8 mouse cellular contexts compared by ENCODE assay signal in genomic region chr10:91082550-91083392, GRCm38 (mm10). TPM values are rescaled to one million over a fixed set of nuclear protein-coding genes. Genes with fewer than 3 reads are reported as not detected.
DNase-seq lines count a peak whose midpoint lies in the region; ATAC-seq and TF ChIP-seq lines count a peak whose summit lies in the region.

Gene Apaf1, minus strand, starts transcription at chr10:91082770.
Gene Ikbip, plus strand, starts transcription at chr10:91082940.

- H3K27ac ChIP-seq in CH12.LX (ENCODE audit: insufficient read depth, low read depth) = peak within 1 kb of the TSS; percentile 81
- peak within 1 kb of the TSS; percentile 71 for H3K27ac ChIP-seq in forebrain, embryonic 11.5 days (ENCODE audit: low read depth, low read length)
- peak within 1 kb of the TSS; percentile 86 for H3K27ac ChIP-seq in heart, embryonic 16.5 days (ENCODE audit: low read length)
- peak within 1 kb of the TSS; percentile 91 for H3K27ac ChIP-seq in liver, embryonic 15.5 days (replicated peaks)
- peak within 1 kb of the TSS; percentile 74 for H3K27ac ChIP-seq in neural tube, embryonic 12.5 days

- dilution Hi-C loops in CH12.LX (cut with MboI; ENCODE audit: extremely low pct_ligation_motif_present, extremely low pct_unique_long_range_greater_than_20kb, low sequenced_read_pairs) = no loop called here

- H3K9me3 ChIP-seq in CH12.LX (replicated peaks; ENCODE audit: low read length) = no peaks in the 10 kb centered on the region
- H3K9me3 ChIP-seq in forebrain, embryonic 11.5 days (ENCODE audit: control insufficient read depth, low read length) = no peaks in the 10 kb centered on the region
- no peaks in the 10 kb centered on the region for H3K9me3 ChIP-seq in heart, embryonic 16.5 days (replicated peaks; ENCODE audit: control insufficient read depth, low read length)
- no peaks in the 10 kb centered on the region for H3K9me3 ChIP-seq in liver, embryonic 15.5 days (replicated peaks)
- H3K9me3 ChIP-seq in neural tube, embryonic 12.5 days = no peaks in the 10 kb centered on the region

- peak; percentile 96 for DNase-seq in CH12.LX (ENCODE audit: extremely low read depth)
- DNase-seq in c-Kit-positive CD71-positive TER-119-negative erythroid progenitor cells, embryonic 14.5 days (ENCODE audit: low read depth) = peak; percentile 93
- peak; percentile 100 for DNase-seq in forebrain, embryonic 11.5 days (ENCODE audit: low spot score)
- DNase-seq in kidney, postnatal 36 days = peak; percentile 100
- peak; percentile 95 for DNase-seq in telencephalon, adult 2 months (ENCODE audit: low read depth, low spot score)

- H3K4me3 ChIP-seq in CH12.LX (replicated peaks in 1 of 3; ENCODE audit: low read depth in 2 of 3, low read length in 2 of 3, poor library complexity in 1 of 3) = peak within 1 kb of the TSS; percentile 90 to 96 (median 94)
- H3K4me3 ChIP-seq in forebrain, embryonic 11.5 days (ENCODE audit: low read depth, low read length) = peak within 1 kb of the TSS; percentile 88
- peak within 1 kb of the TSS; percentile 77 for H3K4me3 ChIP-seq in heart, embryonic 16.5 days (ENCODE audit: low read length)
- peak within 1 kb of the TSS; percentile 98 for H3K4me3 ChIP-seq in liver, embryonic 15.5 days (replicated peaks)
- peak within 1 kb of the TSS; percentile 88 for H3K4me3 ChIP-seq in neural tube, embryonic 12.5 days

- no peak for TF ChIP-seq CTCF in CH12.LX (conservative IDR thresholded peaks at IDR 0.05 in 1 of 2, IDR thresholded peaks at IDR 0.05 in 1 of 2; ENCODE audit: low read depth in 2 of 2, low read length in 2 of 2)

- peak; percentile 92 for TF ChIP-seq POLR2A in CH12.LX (IDR thresholded peaks at IDR 0.05; ENCODE audit: low read depth, low read length)

- no peak for TF ChIP-seq RAD21 in CH12.LX (IDR thresholded peaks at IDR 0.05; ENCODE audit: low read depth, low read length)

- no peak for TF ChIP-seq EP300 in CH12.LX (IDR thresholded peaks at IDR 0.05; ENCODE audit: low read length)

- in situ Hi-C loops in CH12.LX (cut with MboI; ENCODE audit: low pct_ligation_motif_present, low pct_unique_long_range_greater_than_20kb, low sequenced_read_pairs) = no loop called here

- ATAC-seq in forebrain, embryonic 11.5 days (replicated peaks; ENCODE audit: low FRiP score) = peak; percentile 97
- ATAC-seq in heart, embryonic 16.5 days (replicated peaks; ENCODE audit: extremely low read depth, insufficient read depth, low FRiP score) = peak; percentile 96
- peak; percentile 97 for ATAC-seq in liver, embryonic 15.5 days (ENCODE audit: insufficient read depth)
- peak; percentile 97 for ATAC-seq in neural tube, embryonic 12.5 days (ENCODE audit: low FRiP score, low read depth)

- H3K79me2 ChIP-seq in CH12.LX (replicated peaks; ENCODE audit: control insufficient read depth, extremely low read depth, insufficient read depth, poor library complexity, severe bottlenecking) = peaks cover 6% of the 10 kb centered on the region

- H3K36me3 ChIP-seq in CH12.LX (replicated peaks in 1 of 2; ENCODE audit: control insufficient read depth in 1 of 2, insufficient read depth in 1 of 2, low read length in 1 of 2) = peaks cover 3 to 11% of the 10 kb centered on the region in 2 experiments
- H3K36me3 ChIP-seq in forebrain, embryonic 11.5 days (ENCODE audit: control insufficient read depth, insufficient read depth, low read length) = no peaks in the 10 kb centered on the region
- H3K36me3 ChIP-seq in heart, embryonic 16.5 days (ENCODE audit: control insufficient read depth, insufficient read depth) = peaks cover 5% of the 10 kb centered on the region
- H3K36me3 ChIP-seq in liver, embryonic 15.5 days (replicated peaks) = peaks cover 18% of the 10 kb centered on the region
- H3K36me3 ChIP-seq in neural tube, embryonic 12.5 days = peaks cover 10% of the 10 kb centered on the region

- H3K27me3 ChIP-seq in CH12.LX (replicated peaks) = no peaks in the 10 kb centered on the region
- no peaks in the 10 kb centered on the region for H3K27me3 ChIP-seq in forebrain, embryonic 11.5 days (ENCODE audit: control insufficient read depth, insufficient read depth, low read length)
- H3K27me3 ChIP-seq in heart, embryonic 16.5 days (ENCODE audit: control insufficient read depth, insufficient read depth, low read length) = no peaks in the 10 kb centered on the region
- H3K27me3 ChIP-seq in liver, embryonic 15.5 days = no peaks in the 10 kb centered on the region
- H3K27me3 ChIP-seq in neural tube, embryonic 12.5 days (replicated peaks) = no peaks in the 10 kb centered on the region

- H3K4me2 ChIP-seq in CH12.LX (ENCODE audit: insufficient read depth, low read depth, poor library complexity, severe bottlenecking) = peak within 1 kb of the TSS; percentile 63
- H3K4me2 ChIP-seq in forebrain, embryonic 11.5 days (ENCODE audit: low read depth, low read length, severe bottlenecking) = peak within 1 kb of the TSS; percentile 71
- peak within 1 kb of the TSS; percentile 82 for H3K4me2 ChIP-seq in heart, embryonic 16.5 days (ENCODE audit: low read depth, low read length)
- peak within 1 kb of the TSS; percentile 96 for H3K4me2 ChIP-seq in liver, embryonic 15.5 days
- peak within 1 kb of the TSS; percentile 78 for H3K4me2 ChIP-seq in neural tube, embryonic 12.5 days (replicated peaks)

- WGBS in forebrain, embryonic 11.5 days = under 1% methylated on average over 86 of the region's 87 CpGs
- under 1% methylated on average over 85 of the region's 87 CpGs for WGBS in heart, embryonic 16.5 days
- WGBS in liver, embryonic 15.5 days (ENCODE audit: insufficient replicate concordance) = under 1% methylated on average over 86 of the region's 87 CpGs
- under 1% methylated on average over 87 of the region's 87 CpGs for WGBS in neural tube, embryonic 12.5 days

- H3K4me1 ChIP-seq in CH12.LX (ENCODE audit: control insufficient read depth in 1 of 2, insufficient read depth in 2 of 2) = peaks cover 1 to 22% of the 10 kb centered on the region in 2 experiments; a peak in 2 of 4 replicates
- H3K4me1 ChIP-seq in forebrain, embryonic 11.5 days (replicated peaks; ENCODE audit: control insufficient read depth, insufficient read depth, low read length) = 0 out of 2 replicates have a peak, but pooled peaks cover 2% of the 10 kb centered on the region
- peaks cover 7% of the 10 kb centered on the region; the same call in 1 of the 2 replicates for H3K4me1 ChIP-seq in heart, embryonic 16.5 days (ENCODE audit: control insufficient read depth, insufficient read depth, low read length)
- H3K4me1 ChIP-seq in liver, embryonic 15.5 days (replicated peaks) = peaks cover 14% of the 10 kb centered on the region
- no peaks in the 10 kb centered on the region for H3K4me1 ChIP-seq in neural tube, embryonic 12.5 days

- H3K9ac ChIP-seq in CH12.LX (ENCODE audit: insufficient read depth, low read depth) = peak within 1 kb of the TSS; percentile 84
- H3K9ac ChIP-seq in forebrain, embryonic 11.5 days (ENCODE audit: low read length) = peak within 1 kb of the TSS; percentile 87
- H3K9ac ChIP-seq in heart, embryonic 16.5 days (ENCODE audit: low read length) = peak within 1 kb of the TSS; percentile 89
- peak within 1 kb of the TSS; percentile 96 for H3K9ac ChIP-seq in liver, embryonic 15.5 days
- peak within 1 kb of the TSS; percentile 87 for H3K9ac ChIP-seq in neural tube, embryonic 12.5 days

TF ChIP-seq in CH12.LX, 34 proteins besides CTCF, POLR2A, EP300 and RAD21 (continues in another document):
- TF ChIP-seq NELFE (IDR thresholded peaks at IDR 0.05; ENCODE audit: low read depth, low read length) (peak; percentile 88), SIN3A (IDR thresholded peaks at IDR 0.05; ENCODE audit: low read length) (no peak; the same call in 1 of the 2 replicates), HCFC1 (IDR thresholded peaks at IDR 0.05; ENCODE audit: low read depth, low read length) (no peak; the same call in none of the 2 replicates), ELF1 (IDR thresholded peaks at IDR 0.05; ENCODE audit: low read depth, low read length) (peak; percentile 41; the same call in 1 of the 2 replicates), USF1 (IDR thresholded peaks at IDR 0.05; ENCODE audit: low read depth, low read length) (peak; percentile 33; the same call in 1 of the 2 replicates), MAZ (IDR thresholded peaks at IDR 0.05; ENCODE audit: low read depth, low read length) (no peak), NRF1 (IDR thresholded peaks at IDR 0.05; ENCODE audit: low read depth, low read length) (peak; percentile 91), CHD2 (IDR thresholded peaks at IDR 0.05; ENCODE audit: low read length) (no peak), USF2 (conservative IDR thresholded peaks at IDR 0.05; ENCODE audit: low read depth, low read length) (no peak), MAX (IDR thresholded peaks at IDR 0.05; ENCODE audit: low read length) (no peak), TBP (conservative IDR thresholded peaks at IDR 0.05; ENCODE audit: low read depth, low read length) (0 out of 2 replicates have a peak, but pooled peaks have one; percentile 20), POLR2AphosphoS2 (IDR thresholded peaks at IDR 0.05; ENCODE audit: low read depth, low read length) (peak; percentile 55; the same call in 1 of the 2 replicates), ETS1 (conservative IDR thresholded peaks at IDR 0.05; ENCODE audit: low read depth, low read length) (no peak), BHLHE40 (IDR thresholded peaks at IDR 0.05; ENCODE audit: low read depth, low read length) (no peak), RCOR1 (conservative IDR thresholded peaks at IDR 0.05; ENCODE audit: low read depth, low read length) (no peak), KAT2A (IDR thresholded peaks at IDR 0.05; ENCODE audit: insufficient replicate concordance, low read length) (no peak), JUND (conservative IDR thresholded peaks at IDR 0.05; ENCODE audit: low read depth, low read length) (no peak)

RNA-seq across cellular contexts. Expression of gene Apaf1, which starts in this region (rescaled TPM):
- total RNA-seq in CH12.LX (2012; rRNA removed) (17.6 and 22.1 TPM in 2 replicates), CH12.LX (2014; rRNA removed) (27.3 and 29.6 TPM in 2 replicates)
- 16.0 and 18.2 TPM in 2 replicates for polyA plus RNA-seq in CH12.LX (2012; ENCODE audit: insufficient read length, low read depth)
- 29.4 and 30.2 TPM in 2 replicates for polyA plus RNA-seq in forebrain, embryonic 11.5 days (2014; fragmentation: Nextera tagmentation; extraction: Ambion mirVana)
- 8.5 and 9.8 TPM in 2 replicates for polyA plus RNA-seq in heart, embryonic 16.5 days (2015; fragmentation: Nextera tagmentation; extraction: Ambion mirVana)
- polyA plus RNA-seq in liver, embryonic 15.5 days (2015; fragmentation: Nextera tagmentation; extraction: Ambion mirVana) = 6.8 and 6.9 TPM in 2 replicates
- polyA plus RNA-seq in neural tube, embryonic 12.5 days (2016; fragmentation: Nextera tagmentation; extraction: Ambion mirVana) = 27.5 and 30.2 TPM in 2 replicates

RNA-seq across cellular contexts. Expression of gene Ikbip, which starts in this region (rescaled TPM):
- 6.2 and 7.2 TPM in 2 replicates for total RNA-seq in CH12.LX (2012; rRNA removed)
- total RNA-seq in CH12.LX (2014; rRNA removed) = 4.7 and 6.0 TPM in 2 replicates
- polyA plus RNA-seq in CH12.LX (2012; ENCODE audit: insufficient read length, low read depth) = 2.1 and 2.5 TPM in 2 replicates
- polyA plus RNA-seq in forebrain, embryonic 11.5 days (2014; fragmentation: Nextera tagmentation; extraction: Ambion mirVana) = 19.8 and 22.7 TPM in 2 replicates
- polyA plus RNA-seq in heart, embryonic 16.5 days (2015; fragmentation: Nextera tagmentation; extraction: Ambion mirVana) = 31.6 and 39.3 TPM in 2 replicates
- 7.4 and 8.5 TPM in 2 replicates for polyA plus RNA-seq in liver, embryonic 15.5 days (2015; fragmentation: Nextera tagmentation; extraction: Ambion mirVana)
- polyA plus RNA-seq in neural tube, embryonic 12.5 days (2016; fragmentation: Nextera tagmentation; extraction: Ambion mirVana) = 27.2 and 27.3 TPM in 2 replicates

Comparison
In these comparisons a context has a peak if more than half of its experiments do, and no peak if none do; other contexts are left out.
1. Peak in every context shown above with its lines: DNase-seq, ATAC-seq, H3K4me3 ChIP-seq and H3K27ac ChIP-seq.